Mouse (Mus musculus) testis, adult 2 months (tissue): ENCODE measurements at regions not wholly inside any gene's neighbourhood (a gene's known extent, or its start where the extent isn't known, plus 50 kb on each side); places are given as distances from the start of the nearest gene placed in this dataset.
"Not testable (repeated sequence)": the region's sequence is repeated elsewhere in the genome, so short reads cannot be mapped to it uniquely, and the experiment has no call there.

Source experiments
- H3K27ac ChIP-seq: fragments of 200-500 bp; 2 replicates; pipeline ENCODE4 v1.5.1; 2012; ENCODE audit warnings: low read depth, low read length; ENCODE audit not compliant: control insufficient read depth, insufficient read depth
- H3K27me3 ChIP-seq: fragments of 200-500 bp; 2 replicates; pipeline ENCODE4 v1.6.1; 2012; ENCODE audit warnings: mild to moderate bottlenecking, low read length, moderate library complexity; ENCODE audit not compliant: control insufficient read depth, insufficient read depth
- H3K36me3 ChIP-seq: fragments of 200-500 bp; 2 replicates; pipeline ENCODE4 v1.6.1; 2012; ENCODE audit warnings: mild to moderate bottlenecking, low read length; ENCODE audit not compliant: control insufficient read depth, insufficient read depth
- H3K4me1 ChIP-seq: fragments of 200-500 bp; 2 replicates; pipeline ENCODE4 v1.6.1; 2012; ENCODE audit warnings: low read length; ENCODE audit not compliant: control insufficient read depth, insufficient read depth
- H3K4me3 ChIP-seq: fragments of 200-500 bp; 2 replicates; pipeline ENCODE4 v1.5.1; 2012; ENCODE audit warnings: low read depth, mild to moderate bottlenecking, low read length, moderate library complexity, mixed read lengths; ENCODE audit not compliant: control insufficient read depth
- CTCF ChIP-seq: fragments of 200-500 bp; IDR thresholded peaks from 2 replicates; pipeline ENCODE4 v1.5.1; 2012; ENCODE audit warnings: low read depth, mild to moderate bottlenecking, inconsistent platforms, low read length, moderate library complexity; ENCODE audit not compliant: control insufficient read depth, insufficient read depth, insufficient replicate concordance
- POLR2A ChIP-seq: fragments of 200-500 bp; IDR thresholded peaks from 2 replicates; pipeline ENCODE4 v1.6.1; 2012; ENCODE audit warnings: low read depth, mild to moderate bottlenecking, inconsistent platforms, low read length, moderate library complexity; ENCODE audit not compliant: control insufficient read depth

GRCm38 (mm10) chr14:86029401-86029800 lies 1111.6 kb downstream of the Diaph3 start:
- no peaks in the 10 kb centered on the region for H3K36me3 ChIP-seq
- no peak overlapping the region for H3K27ac ChIP-seq
- H3K27me3 ChIP-seq, result no peaks in the 10 kb centered on the region
- TF ChIP-seq CTCF, result no peak
- TF ChIP-seq POLR2A, result no peak
- H3K4me1 ChIP-seq, result no peaks in the 10 kb centered on the region
- H3K4me3 ChIP-seq, result no peak overlapping the region

- not testable (repeated sequence) for H3K4me1 ChIP-seq, H3K27ac ChIP-seq, H3K27me3 ChIP-seq, H3K36me3 ChIP-seq, H3K4me3 ChIP-seq
Measured at GRCm38 (mm10) chr14:86017611-86018010, 1123.4 kb downstream of the Diaph3 start.
